Mouse (Mus musculus) embryonic facial prominence, embryonic 10.5 days (tissue): ENCODE results near the gene Rgs10. TPM values are rescaled to one million over a fixed set of nuclear protein-coding genes. Genes with fewer than 3 reads are reported as not detected.

Source experiments
- DNase-seq: peaks from one replicate; pipeline ENCODE4 v3.0.0-alpha.2; 2017; ENCODE audit warnings: low spot score
- H3K27ac ChIP-seq: fragments of 300-500 bp; sonication (generic); replicated peaks from 2 replicates; pipeline ENCODE4 v1.5.1; 2016; ENCODE audit warnings: mild to moderate bottlenecking
- H3K27me3 ChIP-seq: fragments of 300-500 bp; sonication (generic); replicated peaks from 2 replicates; pipeline ENCODE4 v1.6.1; 2016; ENCODE audit warnings: low read depth, mild to moderate bottlenecking; ENCODE audit not compliant: poor library complexity, severe bottlenecking
- H3K36me3 ChIP-seq: fragments of 300-500 bp; sonication (generic); replicated peaks from 2 replicates; pipeline ENCODE4 v1.6.1; 2016; ENCODE audit warnings: mild to moderate bottlenecking, moderate library complexity
- H3K4me1 ChIP-seq: fragments of 300-500 bp; sonication (generic); 2 replicates; pipeline ENCODE4 v1.6.1; 2016
- H3K4me3 ChIP-seq: fragments of 300-500 bp; sonication (generic); 2 replicates; pipeline ENCODE4 v1.5.1; 2016; ENCODE audit warnings: mild to moderate bottlenecking, moderate library complexity
- H3K9me3 ChIP-seq: fragments of 300-500 bp; sonication (generic); 2 replicates; pipeline ENCODE4 v1.6.1; 2016; ENCODE audit warnings: mild to moderate bottlenecking
- WGBS: fragments of 180-500 bp; shearing (Covaris S2); methylation state at CpG from one replicate; pipeline ENCODE4 v1.1.7; 2016; 5-methylcytosine and 5-hydroxymethylcytosine counted together
- polyA plus RNA-seq: library from polyadenylated mRNA; unstranded; fragments of >200 nt; fragmentation: Nextera tagmentation; extraction: Ambion mirVana; gene quantifications from 2 replicates; pipeline ENCODE4 v1.2.1, GENCODE M21; 2016

Rgs10 gene
- polyA plus RNA-seq, 1 experiment from 2014 or later = 8.2 TPM

DNA sequence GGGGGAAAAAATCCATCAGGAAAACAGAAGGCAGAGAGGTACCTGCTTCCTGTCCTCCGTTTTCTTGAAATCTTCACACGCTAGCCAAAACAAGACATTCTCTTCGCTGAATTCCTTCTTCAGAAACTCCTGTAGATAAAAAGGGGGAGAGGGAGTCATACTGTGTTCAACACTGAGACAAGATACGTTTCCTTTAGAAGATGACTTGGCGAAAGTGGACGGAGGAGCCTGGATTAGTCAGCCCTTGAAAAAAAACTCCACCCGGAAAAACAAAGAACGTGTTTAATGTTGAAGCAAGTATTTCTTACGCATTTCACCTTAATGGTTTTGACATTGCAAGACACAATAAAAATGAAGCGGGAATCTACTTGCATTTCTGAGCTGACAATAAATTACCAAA, 15.4 kb downstream of the Rgs10 start:
- Histone ChIP-seq H3K9me3 (peaks cover 3% of the 10 kb centered on the region; the same call in 1 of the 2 replicates), H3K4me3 (no peak overlapping the region), H3K27me3 (no peaks in the 10 kb centered on the region), H3K27ac (no peak overlapping the region), H3K36me3 (no peaks in the 10 kb centered on the region; the same call in 1 of the 2 replicates), H3K4me1 (peaks cover 7% of the 10 kb centered on the region; the same call in 1 of the 2 replicates)
- DNase-seq = no peak
- WGBS = 86% methylated on average over 10 of the region's 10 CpGs

DNA sequence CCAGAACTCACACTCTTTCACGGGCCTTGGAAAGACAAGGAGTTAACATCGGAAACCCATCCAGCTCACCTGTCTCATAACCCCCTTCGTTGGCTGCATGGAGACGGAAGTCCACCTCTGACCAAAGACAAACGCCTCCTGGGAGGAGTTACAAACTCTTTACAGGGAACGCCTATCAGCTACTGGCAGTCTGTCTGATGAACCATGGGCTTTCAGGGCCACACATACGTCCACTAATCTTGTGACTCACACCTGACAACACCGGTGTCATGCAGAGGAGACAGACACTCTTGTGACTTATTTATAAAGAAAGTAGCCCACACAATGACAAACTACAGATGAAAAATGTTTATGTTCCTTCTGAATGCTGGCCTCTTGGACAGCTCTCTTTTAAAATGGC, 16.0 kb downstream of the Rgs10 start:
- 92% methylated on average over 8 of the region's 8 CpGs for WGBS
- no peaks in the 10 kb centered on the region; the same call in 1 of the 2 replicates for H3K36me3 ChIP-seq
- no peak overlapping the region for H3K27ac ChIP-seq
- no peaks in the 10 kb centered on the region for H3K27me3 ChIP-seq
- H3K4me1 ChIP-seq = peaks cover 7% of the 10 kb centered on the region; the same call in 1 of the 2 replicates
- no peak overlapping the region for H3K4me3 ChIP-seq
- H3K9me3 ChIP-seq = peaks cover 3% of the 10 kb centered on the region; the same call in 1 of the 2 replicates
- DNase-seq = no peak

DNA sequence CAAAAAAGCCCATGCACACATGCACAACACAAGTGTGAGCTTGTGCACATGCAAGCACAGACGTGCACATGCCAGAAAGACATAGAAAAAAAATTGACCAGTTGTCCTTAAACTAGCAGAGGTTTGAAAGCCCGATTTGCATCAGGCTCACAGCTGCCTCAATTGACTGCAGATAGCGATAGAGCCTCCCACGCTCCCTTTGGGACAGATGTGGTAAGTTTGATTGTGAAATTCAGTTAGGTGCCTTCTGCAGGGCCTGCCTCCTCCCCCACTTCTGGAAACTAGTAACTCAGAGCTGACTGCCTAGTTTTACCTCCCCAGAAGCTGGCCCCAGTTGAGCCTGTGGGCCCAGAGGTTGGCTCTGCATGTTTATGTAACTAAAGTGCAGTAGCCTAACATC, 19.9 kb downstream of the Rgs10 start:
- peaks cover 7% of the 10 kb centered on the region for H3K4me1 ChIP-seq
- H3K9me3 ChIP-seq = peaks cover 3% of the 10 kb centered on the region; the same call in 1 of the 2 replicates
- no peak overlapping the region for H3K4me3 ChIP-seq
- no peak for DNase-seq
- no peaks in the 10 kb centered on the region for H3K27me3 ChIP-seq
- no peaks in the 10 kb centered on the region; the same call in 1 of the 2 replicates for H3K36me3 ChIP-seq
- 83% methylated on average over 4 of the region's 4 CpGs for WGBS
- H3K27ac ChIP-seq = no peak overlapping the region

DNA sequence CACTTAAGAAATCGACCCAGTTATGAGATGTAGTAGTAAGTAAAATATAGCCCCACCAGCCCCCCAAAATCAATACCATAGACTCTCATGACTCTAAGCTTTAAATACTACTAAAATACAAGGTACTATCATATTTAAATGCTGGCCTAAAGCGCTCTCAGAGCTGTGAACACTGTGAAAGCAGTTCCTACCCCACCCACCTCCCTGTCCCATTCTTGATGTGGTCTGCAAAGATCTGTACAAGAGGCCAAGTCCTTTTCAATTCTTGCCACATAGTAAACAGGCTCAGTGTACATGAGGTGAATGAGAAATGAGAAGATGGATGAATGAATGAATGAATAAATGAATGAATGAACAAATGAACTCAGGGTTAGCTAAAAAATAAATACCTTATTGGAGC, 21.5 kb downstream of the Rgs10 start:
- DNase-seq = no peak
- no peak overlapping the region for H3K27ac ChIP-seq
- peaks cover 3% of the 10 kb centered on the region; the same call in 1 of the 2 replicates for H3K9me3 ChIP-seq
- H3K4me1 ChIP-seq = peaks cover 21% of the 10 kb centered on the region
- 74% methylated on average over 2 of the region's 2 CpGs for WGBS
- no peaks in the 10 kb centered on the region; the same call in 1 of the 2 replicates for H3K36me3 ChIP-seq
- H3K4me3 ChIP-seq = no peak overlapping the region
- H3K27me3 ChIP-seq = no peaks in the 10 kb centered on the region

DNA sequence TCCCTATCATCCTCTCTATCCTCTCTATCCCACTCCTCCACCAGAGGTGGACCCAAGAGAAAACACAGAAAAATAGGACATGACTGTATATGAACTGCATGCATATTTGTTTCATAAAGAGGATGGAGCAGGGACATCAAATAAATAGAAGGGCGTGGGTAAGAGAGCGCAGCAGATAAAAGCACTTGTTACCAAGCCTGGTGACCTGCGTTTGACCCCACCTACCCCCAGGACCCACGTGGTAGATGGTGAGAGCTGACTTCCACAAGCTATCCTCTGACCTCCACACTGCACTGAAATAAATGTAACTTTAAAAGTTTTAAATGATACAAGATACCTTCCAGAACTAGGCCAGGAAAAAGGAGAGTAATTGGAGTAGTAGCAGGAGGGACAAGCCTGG, 24.8 kb downstream of the Rgs10 start:
- Histone ChIP-seq H3K9me3 (no peaks in the 10 kb centered on the region), H3K4me1 (peaks cover 43% of the 10 kb centered on the region), H3K27me3 (no peaks in the 10 kb centered on the region), H3K27ac (no peak overlapping the region), H3K36me3 (no peaks in the 10 kb centered on the region), H3K4me3 (no peak overlapping the region)
- no peak for DNase-seq
- WGBS = 67% methylated on average over 4 of the region's 4 CpGs

DNA sequence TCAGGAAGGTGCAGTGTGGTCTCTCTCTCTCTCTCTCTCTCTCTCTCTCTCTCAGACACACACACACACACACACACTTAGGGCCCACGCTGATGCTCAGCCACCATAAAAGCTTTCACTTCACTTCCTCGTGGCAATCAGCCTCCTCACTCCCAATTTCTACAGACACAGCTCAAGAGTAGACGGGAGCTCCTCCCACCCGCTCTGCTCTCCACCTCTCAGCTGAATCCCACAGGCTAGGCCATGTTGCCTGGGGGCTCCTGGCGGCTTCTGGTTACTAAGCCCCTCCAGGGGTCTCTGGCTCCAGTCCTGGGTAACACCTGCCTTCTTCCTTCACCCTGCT, 25.6 kb downstream of the Rgs10 start:
- no peaks in the 10 kb centered on the region for H3K27me3 ChIP-seq
- no peaks in the 10 kb centered on the region for H3K36me3 ChIP-seq
- DNase-seq = no peak
- H3K27ac ChIP-seq = no peak overlapping the region
- WGBS = 47% methylated on average over 5 of the region's 5 CpGs
- no peaks in the 10 kb centered on the region for H3K9me3 ChIP-seq
- H3K4me3 ChIP-seq = no peak overlapping the region
- peaks cover 46% of the 10 kb centered on the region for H3K4me1 ChIP-seq

DNA sequence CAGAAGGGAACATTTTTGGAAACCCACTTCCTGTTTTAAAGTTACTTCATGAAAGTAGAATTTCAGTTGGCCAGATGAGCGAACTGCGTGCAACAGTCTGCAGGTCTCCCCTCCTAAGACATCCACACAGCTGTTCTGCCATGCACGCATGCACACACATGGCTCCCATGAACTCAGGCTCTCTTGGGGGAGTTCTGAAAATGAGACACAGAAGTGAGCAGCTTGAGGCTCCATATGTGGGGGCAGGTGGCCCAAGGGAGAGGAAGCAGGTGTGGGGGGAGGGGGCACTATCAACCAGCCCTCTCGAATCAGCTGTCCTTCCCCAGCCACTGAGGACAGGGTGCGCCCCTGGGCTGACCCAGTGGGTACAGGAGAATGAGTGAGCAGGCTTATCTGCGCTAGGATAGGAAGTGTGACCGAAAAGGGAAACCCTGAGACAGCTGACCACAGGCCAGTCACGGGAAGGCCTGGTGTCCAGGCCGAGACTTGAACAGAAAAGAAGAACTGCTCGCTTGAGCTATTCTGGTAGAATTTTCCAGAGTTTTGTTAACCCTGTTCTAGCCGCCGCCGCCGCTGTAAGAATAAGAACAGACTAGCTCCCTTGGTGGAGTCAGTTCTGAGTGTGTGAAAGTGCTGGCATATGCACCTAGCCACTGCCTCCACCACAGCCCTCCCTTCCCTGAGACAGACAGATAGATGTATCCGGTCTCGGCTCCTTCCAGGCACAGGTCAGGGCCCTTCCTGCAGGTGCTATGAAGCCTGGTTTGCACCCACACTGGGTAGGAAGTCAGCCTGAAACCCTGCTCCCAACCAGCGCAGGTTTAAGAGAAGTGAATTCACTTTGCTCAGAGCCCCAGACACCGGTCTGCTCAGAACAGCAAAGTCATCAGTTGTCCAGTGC, 26.2 kb downstream of the Rgs10 start:
- Histone ChIP-seq H3K36me3 (no peaks in the 10 kb centered on the region), H3K4me1 (peaks cover 46% of the 10 kb centered on the region), H3K27ac (no peak overlapping the region), H3K9me3 (no peaks in the 10 kb centered on the region), H3K4me3 (no peak overlapping the region), H3K27me3 (no peaks in the 10 kb centered on the region)
- 83% methylated on average over 18 of the region's 18 CpGs for WGBS
- DNase-seq = no peak

DNA sequence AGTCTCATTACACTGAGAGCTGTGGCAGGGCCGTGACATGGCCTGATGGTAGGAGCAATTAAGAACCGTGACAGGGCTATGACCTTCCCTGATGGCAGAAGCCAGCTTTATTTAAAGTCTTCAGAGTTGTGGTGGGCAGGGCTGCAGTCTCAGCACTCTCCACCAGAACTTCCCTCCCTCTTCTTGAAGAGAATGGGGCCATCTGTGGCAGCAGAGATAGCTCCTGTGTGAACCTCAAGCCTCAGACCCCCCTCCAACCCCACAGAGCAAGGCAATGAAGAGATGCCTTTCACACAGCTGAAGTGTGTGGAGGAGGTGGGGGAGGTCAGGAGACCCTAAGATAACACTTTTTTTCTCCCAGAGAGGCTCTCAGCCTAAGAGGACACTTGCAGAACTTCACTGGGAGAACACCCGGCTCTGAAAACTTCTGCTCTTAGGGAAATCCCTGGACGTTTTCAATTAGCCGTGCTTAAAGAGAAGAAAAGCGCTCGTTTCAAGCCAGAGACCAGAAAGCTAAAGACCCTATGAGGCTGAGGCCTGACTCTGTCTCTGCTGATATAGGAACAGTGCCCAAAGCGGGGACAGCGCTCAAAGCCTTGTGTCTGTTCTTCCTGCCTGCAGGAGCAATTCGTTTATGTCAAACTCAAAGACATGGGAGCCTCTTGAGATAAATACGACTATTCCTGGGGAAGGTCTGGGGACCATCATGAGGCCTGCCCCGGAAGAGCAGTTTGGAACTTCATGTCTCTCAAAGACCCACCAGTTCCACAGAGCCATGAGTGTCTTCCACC, 27.1 kb downstream of the Rgs10 start:
- Histone ChIP-seq H3K9me3 (no peaks in the 10 kb centered on the region), H3K4me3 (no peak overlapping the region), H3K27me3 (no peaks in the 10 kb centered on the region), H3K27ac (no peak overlapping the region), H3K36me3 (no peaks in the 10 kb centered on the region), H3K4me1 (peaks cover 46% of the 10 kb centered on the region)
- WGBS = 42% methylated on average over 12 of the region's 12 CpGs
- DNase-seq = no peak

DNA sequence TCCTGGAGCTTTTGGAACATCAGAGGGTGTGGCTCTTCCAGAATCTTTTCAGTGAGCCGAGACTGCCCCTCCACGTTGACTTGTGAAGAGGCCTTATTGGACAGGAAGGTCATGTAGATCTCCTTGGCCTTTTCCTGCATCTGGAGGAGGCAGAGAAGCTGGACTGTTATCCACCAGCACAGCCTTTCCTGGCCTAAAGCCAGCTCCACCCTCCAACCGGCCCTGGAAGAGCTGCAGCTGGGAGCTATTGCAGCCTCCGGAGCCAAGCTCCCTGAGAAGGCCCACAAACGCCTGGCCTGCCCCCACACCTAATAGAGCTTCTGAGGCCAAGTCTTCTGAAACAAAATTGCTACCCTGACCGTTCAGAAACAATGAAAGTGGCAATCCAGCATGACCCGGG, 29.6 kb downstream of the Rgs10 start:
- H3K27me3 ChIP-seq = no peaks in the 10 kb centered on the region
- H3K36me3 ChIP-seq = no peaks in the 10 kb centered on the region
- 0 out of 2 replicates have a peak overlapping the region, but pooled peaks have one; percentile 8 for H3K4me3 ChIP-seq
- no peak for DNase-seq
- peaks cover 44% of the 10 kb centered on the region for H3K4me1 ChIP-seq
- 33% methylated on average over 7 of the region's 7 CpGs for WGBS
- no peaks in the 10 kb centered on the region for H3K9me3 ChIP-seq
- H3K27ac ChIP-seq = no peak overlapping the region

DNA sequence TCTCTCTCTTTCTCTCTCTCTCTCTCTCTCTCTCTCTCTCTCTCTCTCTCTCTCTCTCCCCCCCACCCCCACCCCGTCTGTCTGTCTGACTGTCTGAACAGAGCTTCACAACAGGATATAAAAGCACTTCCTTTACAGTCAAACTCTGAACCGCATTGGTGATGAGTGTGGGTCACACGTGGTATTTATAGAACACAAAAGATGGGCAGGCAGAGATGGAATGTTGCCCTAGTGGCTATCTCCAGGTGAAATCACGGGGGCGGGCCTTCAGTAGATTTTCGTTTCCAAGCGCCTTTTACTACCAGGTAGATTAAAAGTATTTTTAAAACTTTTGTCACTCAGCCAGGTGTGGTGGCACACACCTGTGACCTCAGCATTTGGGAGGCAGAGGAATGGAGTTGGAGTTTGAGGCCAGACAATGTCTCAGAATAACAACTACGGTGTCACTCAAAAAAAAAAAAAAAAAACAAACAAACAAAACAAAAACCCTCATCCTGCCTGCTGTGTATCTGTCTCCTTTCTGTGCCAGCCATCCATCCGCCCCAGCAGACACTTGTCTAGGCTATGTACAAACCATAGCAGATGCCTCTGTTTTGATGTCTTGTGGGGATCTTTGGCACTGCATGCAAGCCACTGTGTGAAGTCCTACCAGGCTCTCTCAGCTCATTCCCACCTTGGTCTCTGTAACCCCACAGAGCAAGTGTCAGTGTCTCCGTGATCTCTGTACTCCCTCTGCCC, 34.7 kb downstream of the Rgs10 start:
- no peak for DNase-seq
- no peaks in the 10 kb centered on the region for H3K36me3 ChIP-seq
- no peak overlapping the region for H3K4me3 ChIP-seq
- no peak overlapping the region for H3K27ac ChIP-seq
- H3K9me3 ChIP-seq = no peaks in the 10 kb centered on the region
- peaks cover 7% of the 10 kb centered on the region for H3K4me1 ChIP-seq
- WGBS = 79% methylated on average over 10 of the region's 10 CpGs
- H3K27me3 ChIP-seq = no peaks in the 10 kb centered on the region

DNA sequence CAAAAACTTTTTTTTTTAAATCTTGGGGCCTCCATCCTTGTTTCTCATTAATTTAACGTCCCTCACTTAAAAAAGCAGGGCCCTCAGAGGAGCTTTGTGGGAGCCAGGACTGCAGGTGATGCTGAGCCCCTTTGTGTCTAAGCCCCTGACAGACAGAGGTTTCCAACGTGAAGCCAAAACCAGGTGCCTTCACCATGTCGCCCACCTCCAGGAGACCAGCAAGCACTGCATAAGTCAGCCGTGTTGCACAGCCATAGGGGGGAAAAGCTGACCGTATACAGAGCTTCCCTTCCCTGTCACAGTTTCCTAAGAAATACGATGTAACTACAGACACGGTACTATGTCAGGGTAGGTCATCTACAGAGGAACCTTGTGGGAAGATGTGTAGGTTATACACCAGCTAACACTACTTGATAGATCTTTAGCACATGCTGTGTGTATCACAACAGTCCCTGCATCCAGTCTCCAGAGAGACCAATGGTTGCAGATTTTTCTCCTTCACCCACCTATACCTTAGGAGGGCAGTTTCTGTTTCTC, 35.3 kb downstream of the Rgs10 start:
- no peaks in the 10 kb centered on the region for H3K9me3 ChIP-seq
- no peaks in the 10 kb centered on the region for H3K27me3 ChIP-seq
- no peak overlapping the region for H3K27ac ChIP-seq
- 0 out of 2 replicates have a peak, but pooled peaks cover 3% of the 10 kb centered on the region for H3K4me1 ChIP-seq
- no peak overlapping the region for H3K4me3 ChIP-seq
- no peak for DNase-seq
- no peaks in the 10 kb centered on the region for H3K36me3 ChIP-seq
- 83% methylated on average over 7 of the region's 7 CpGs for WGBS

DNA sequence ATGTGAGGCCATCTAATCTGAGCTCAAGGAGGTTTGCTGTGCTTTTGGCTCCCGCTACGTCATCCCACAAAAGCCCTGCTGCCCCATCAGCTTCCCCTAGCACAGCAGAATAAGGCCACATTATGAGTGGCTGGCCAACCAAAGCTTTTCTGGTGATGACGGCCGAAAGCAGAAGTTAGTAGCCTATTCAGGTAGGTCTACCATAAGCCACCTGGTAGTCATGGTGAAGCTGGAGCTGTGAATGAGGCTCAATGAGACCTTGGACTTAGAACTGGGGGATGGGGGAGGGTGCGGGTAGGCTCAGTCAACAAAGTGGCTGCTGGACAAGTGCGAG, 36.1 kb downstream of the Rgs10 start:
- Histone ChIP-seq H3K4me1 (0 out of 2 replicates have a peak, but pooled peaks cover 3% of the 10 kb centered on the region), H3K4me3 (no peak overlapping the region), H3K36me3 (no peaks in the 10 kb centered on the region), H3K27ac (no peak overlapping the region), H3K9me3 (no peaks in the 10 kb centered on the region), H3K27me3 (no peaks in the 10 kb centered on the region)
- DNase-seq = no peak
- WGBS = 92% methylated on average over 6 of the region's 6 CpGs
